Mouse (Mus musculus): Measurements from ENCODE around the gene Mtmr3. TPM values are rescaled to one million over a fixed set of nuclear protein-coding genes. Genes with fewer than 3 reads are reported as not detected.
"Not testable (repeated sequence)": the region's sequence is repeated elsewhere in the genome, so short reads cannot be mapped to it uniquely, and the experiment has no call there.

Gene Mtmr3
- polyA plus RNA-seq, 1 experiment from 2014 or later: 28.2 TPM

DNA sequence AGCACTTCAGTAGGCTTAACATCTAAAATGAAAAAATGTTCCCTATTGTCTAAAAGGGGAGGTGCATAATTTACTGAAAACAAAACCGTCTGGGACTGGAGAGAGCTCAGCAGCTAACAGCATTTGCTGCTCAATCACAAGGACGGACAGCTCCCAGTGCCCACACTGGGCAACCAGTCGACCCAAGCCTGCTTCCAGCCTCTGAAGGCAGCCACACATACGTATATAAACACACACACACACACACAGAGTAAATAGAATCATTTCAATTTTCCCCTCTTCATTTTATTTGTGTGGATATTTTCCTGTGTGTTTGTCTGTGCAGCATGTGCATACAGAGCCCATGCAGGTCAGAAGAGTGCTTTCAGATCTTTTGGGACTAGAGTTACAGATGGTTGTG lies 49.3 kb downstream of the Mtmr3 start:
- Histone ChIP-seq H3K27ac (replicated peaks) (no peak overlapping the region), H3K27me3 (replicated peaks; ENCODE audit: low read depth, poor library complexity, severe bottlenecking) (no peaks in the 10 kb centered on the region), H3K4me1 (peaks cover 20% of the 10 kb centered on the region), H3K36me3 (replicated peaks) (no peaks in the 10 kb centered on the region), H3K4me3 (no peak overlapping the region), H3K9me3 (no peaks in the 10 kb centered on the region)
- DNase-seq (ENCODE audit: low spot score): no peak
- 68% methylated on average over 4 of the region's 4 CpGs for WGBS

DNA sequence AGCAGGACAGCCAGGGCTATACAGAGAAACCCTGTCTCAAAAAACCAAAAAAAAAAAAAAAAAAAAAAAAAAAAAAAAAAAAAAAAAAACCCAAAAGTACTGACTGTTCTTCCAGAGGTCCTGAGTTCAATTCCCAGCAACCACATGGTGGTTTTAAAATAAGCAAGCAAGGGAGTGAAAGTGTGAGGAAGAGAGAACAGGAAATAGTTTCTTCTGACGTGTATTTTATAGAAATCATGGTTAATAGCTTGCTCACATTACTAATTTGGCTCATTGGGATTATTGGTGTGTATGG lies 50.1 kb downstream of the Mtmr3 start:
- not testable (repeated sequence) for H3K27ac ChIP-seq (replicated peaks); H3K4me3 ChIP-seq; H3K27me3 ChIP-seq (replicated peaks; ENCODE audit: low read depth, poor library complexity, severe bottlenecking); H3K9me3 ChIP-seq; DNase-seq (ENCODE audit: low spot score); H3K36me3 ChIP-seq (replicated peaks)
- 77% methylated on average over 1 of the region's 1 CpGs for WGBS
- H3K4me1 ChIP-seq: peaks cover 20% of the 10 kb centered on the region

DNA sequence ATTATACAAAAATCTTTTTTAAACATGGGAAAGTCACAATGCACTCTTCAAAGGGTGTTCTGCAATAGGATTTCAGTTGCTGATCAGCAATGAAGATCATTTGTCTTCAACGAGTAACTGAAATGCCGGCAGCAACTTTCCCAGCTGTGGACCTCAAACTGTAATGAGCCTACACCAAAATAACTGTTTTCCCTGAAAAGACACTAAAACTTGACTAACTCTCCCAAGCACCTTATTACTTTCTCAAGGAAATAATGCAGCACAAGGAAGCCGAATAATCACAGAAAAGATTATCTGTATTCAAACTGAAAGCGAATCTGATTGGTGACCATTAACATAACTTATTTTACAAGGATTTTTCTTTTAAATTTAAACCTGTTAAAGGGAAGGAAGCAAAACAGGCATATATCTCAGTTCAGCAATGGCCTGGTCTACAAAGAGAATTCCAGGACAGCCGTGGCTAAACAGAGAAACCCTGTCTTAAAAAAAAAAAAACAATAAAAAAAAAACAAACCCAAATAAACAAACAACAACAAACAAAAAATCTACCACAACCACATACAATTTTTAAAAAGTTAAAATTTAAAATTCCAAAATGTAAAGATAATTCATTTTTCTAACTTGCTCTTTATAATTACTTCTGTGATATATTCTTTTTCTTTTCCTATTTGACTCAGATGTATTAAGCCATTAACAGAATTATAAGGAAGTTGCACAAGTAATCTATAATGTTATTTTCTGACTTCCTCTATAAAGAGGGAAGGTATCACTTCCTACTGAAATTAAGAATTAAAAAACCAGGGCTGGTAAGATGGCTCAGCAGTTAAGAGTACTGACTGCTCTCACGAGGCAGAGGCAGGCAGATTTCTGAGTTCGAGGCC lies 50.7 kb downstream of the Mtmr3 start:
- H3K27ac ChIP-seq (replicated peaks): no peak overlapping the region
- DNase-seq (ENCODE audit: low spot score): no peak
- H3K4me3 ChIP-seq: no peak overlapping the region
- WGBS: 86% methylated on average over 7 of the region's 7 CpGs
- 0 out of 2 replicates have a peak, but pooled peaks cover 4% of the 10 kb centered on the region for H3K36me3 ChIP-seq (replicated peaks)
- H3K4me1 ChIP-seq: peaks cover 20% of the 10 kb centered on the region
- H3K27me3 ChIP-seq (replicated peaks; ENCODE audit: low read depth, poor library complexity, severe bottlenecking): no peaks in the 10 kb centered on the region
- H3K9me3 ChIP-seq: no peaks in the 10 kb centered on the region

DNA sequence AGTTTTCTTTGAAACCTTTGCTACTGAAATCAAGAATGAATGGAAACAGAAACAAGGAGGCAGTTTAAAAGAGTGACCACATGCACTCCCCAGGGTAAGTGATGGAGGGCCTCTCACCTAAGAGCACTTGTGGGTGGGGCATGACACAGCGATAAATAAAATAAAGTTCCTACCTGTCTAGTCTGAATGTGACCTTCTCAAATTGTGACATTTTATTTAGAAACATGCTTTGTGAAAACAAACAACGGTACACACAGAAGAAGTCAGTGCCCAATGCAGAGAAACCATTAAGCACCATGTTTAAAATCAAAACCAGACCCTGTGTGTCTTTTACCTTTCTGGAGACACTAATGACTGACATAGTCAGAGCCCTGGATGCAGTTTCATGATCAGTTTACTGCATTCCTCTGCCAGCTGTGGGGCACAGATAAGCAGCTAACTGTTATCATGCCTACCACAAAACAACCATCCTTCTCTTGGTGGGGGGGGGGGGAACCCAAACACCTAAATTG lies 51.6 kb downstream of the Mtmr3 start:
- H3K4me1 ChIP-seq: peaks cover 20% of the 10 kb centered on the region
- H3K9me3 ChIP-seq: no peaks in the 10 kb centered on the region
- DNase-seq (ENCODE audit: low spot score): no peak
- no peak overlapping the region for H3K4me3 ChIP-seq
- H3K36me3 ChIP-seq (replicated peaks): 0 out of 2 replicates have a peak, but pooled peaks cover 4% of the 10 kb centered on the region
- WGBS: 75% methylated on average over 2 of the region's 2 CpGs
- H3K27ac ChIP-seq (replicated peaks): no peak overlapping the region
- H3K27me3 ChIP-seq (replicated peaks; ENCODE audit: low read depth, poor library complexity, severe bottlenecking): no peaks in the 10 kb centered on the region

DNA sequence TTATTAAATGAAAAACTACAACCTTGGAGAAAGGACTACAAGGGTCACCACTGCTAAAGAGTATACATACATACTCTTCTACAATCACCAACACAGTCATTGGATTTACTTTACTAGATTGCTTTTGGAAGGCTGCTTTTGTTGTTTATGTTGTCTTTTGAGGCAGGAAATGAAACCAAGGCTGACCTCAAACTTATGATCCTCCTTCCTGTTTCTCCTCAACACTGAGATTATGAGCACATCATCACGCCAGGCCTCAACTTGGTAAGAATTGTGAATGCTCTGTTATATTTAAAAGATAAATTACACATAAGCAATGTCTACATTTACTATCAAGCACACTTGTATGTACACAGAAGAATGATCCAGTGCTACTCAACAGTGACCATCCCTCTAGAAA lies 58.0 kb downstream of the Mtmr3 start:
- Histone ChIP-seq H3K36me3 (replicated peaks) (0 out of 2 replicates have a peak, but pooled peaks cover 11% of the 10 kb centered on the region), H3K4me3 (no peak overlapping the region), H3K4me1 (0 out of 2 replicates have a peak, but pooled peaks cover 3% of the 10 kb centered on the region), H3K27ac (replicated peaks) (no peak overlapping the region), H3K27me3 (replicated peaks; ENCODE audit: low read depth, poor library complexity, severe bottlenecking) (no peaks in the 10 kb centered on the region), H3K9me3 (no peaks in the 10 kb centered on the region)
- 91% methylated on average over 1 of the region's 1 CpGs for WGBS
- no peak for DNase-seq (ENCODE audit: low spot score)

DNA sequence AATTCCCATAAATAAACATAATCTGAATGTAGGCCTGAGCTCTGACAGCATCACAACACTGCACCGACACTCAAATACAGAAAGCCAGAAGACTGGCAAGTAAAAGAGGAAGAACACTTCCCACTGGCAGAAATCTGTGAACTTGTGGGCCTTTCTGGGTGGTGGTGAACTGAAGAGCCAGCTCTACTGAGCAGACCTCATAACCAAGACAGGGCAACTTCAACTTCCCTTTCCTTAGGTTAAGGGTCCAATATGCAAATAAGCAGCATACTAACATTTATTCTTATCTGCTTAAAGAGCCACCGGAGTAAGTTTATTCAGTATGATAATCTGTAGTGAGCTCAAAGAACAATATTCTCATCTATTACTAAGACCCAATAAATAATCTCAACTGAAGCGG lies 67.5 kb downstream of the Mtmr3 start:
- Histone ChIP-seq H3K4me3 (no peak overlapping the region), H3K27me3 (replicated peaks; ENCODE audit: low read depth, poor library complexity, severe bottlenecking) (no peaks in the 10 kb centered on the region), H3K9me3 (no peaks in the 10 kb centered on the region), H3K4me1 (no peaks in the 10 kb centered on the region), H3K27ac (replicated peaks) (no peak overlapping the region), H3K36me3 (replicated peaks) (peaks cover 73% of the 10 kb centered on the region)
- no peak for DNase-seq (ENCODE audit: low spot score)
- WGBS: 92% methylated on average over 3 of the region's 3 CpGs

DNA sequence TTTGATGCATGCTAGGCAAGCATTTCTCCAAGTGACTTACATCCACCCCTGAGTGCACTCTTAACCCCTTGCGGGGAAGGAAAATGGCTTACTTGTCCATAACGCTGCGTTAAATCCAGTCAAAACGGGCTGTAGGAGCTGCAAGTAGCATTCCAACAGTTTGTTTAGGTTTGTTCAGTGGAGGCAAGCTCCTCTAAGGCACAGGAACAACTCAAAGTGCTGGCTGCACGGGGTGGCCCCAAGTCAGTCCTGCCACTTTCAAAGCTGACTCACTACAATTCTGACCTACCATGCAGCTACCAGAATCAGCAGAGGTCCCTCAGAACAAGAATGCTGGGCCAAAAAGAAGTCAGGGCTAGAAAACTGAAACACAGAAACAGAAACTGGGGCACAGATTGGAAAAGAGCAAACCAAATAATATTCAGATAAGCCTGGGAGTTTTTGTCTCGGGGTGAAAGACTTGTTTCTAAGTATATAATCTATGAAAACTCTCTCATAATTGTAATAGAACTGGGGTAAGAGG lies 72.5 kb downstream of the Mtmr3 start:
- 93% methylated on average over 6 of the region's 6 CpGs for WGBS
- no peaks in the 10 kb centered on the region for H3K9me3 ChIP-seq
- H3K27ac ChIP-seq (replicated peaks): no peak overlapping the region
- H3K4me1 ChIP-seq: no peaks in the 10 kb centered on the region
- no peaks in the 10 kb centered on the region for H3K27me3 ChIP-seq (replicated peaks; ENCODE audit: low read depth, poor library complexity, severe bottlenecking)
- H3K36me3 ChIP-seq (replicated peaks): peaks cover 90% of the 10 kb centered on the region
- DNase-seq (ENCODE audit: low spot score): no peak
- no peak overlapping the region for H3K4me3 ChIP-seq

DNA sequence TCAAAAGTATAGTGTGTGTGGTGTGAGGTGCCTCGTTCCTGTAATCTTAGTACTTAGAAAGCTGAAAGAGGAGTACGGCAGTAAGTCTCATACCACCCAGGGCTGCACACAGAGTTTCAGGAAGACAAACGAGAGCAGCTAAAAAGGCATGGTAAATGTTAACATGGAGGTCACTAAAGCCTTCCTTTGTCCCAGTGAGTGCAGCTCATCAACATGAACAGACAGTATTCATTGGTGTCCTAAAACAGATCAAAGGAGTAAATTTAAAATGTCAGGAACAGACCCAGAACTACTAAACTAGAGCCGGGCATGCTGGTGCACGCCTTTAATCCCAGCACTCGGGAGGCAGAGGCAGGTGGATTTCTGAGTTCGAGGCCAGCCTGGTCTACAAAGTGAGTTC lies 75.7 kb downstream of the Mtmr3 start:
- DNase-seq (ENCODE audit: low spot score): no peak
- Histone ChIP-seq H3K9me3 (no peaks in the 10 kb centered on the region), H3K27ac (replicated peaks) (no peak overlapping the region), H3K27me3 (replicated peaks; ENCODE audit: low read depth, poor library complexity, severe bottlenecking) (no peaks in the 10 kb centered on the region), H3K4me1 (no peaks in the 10 kb centered on the region), H3K4me3 (no peak overlapping the region), H3K36me3 (replicated peaks) (peaks cover 90% of the 10 kb centered on the region)
- 87% methylated on average over 7 of the region's 7 CpGs for WGBS

DNA sequence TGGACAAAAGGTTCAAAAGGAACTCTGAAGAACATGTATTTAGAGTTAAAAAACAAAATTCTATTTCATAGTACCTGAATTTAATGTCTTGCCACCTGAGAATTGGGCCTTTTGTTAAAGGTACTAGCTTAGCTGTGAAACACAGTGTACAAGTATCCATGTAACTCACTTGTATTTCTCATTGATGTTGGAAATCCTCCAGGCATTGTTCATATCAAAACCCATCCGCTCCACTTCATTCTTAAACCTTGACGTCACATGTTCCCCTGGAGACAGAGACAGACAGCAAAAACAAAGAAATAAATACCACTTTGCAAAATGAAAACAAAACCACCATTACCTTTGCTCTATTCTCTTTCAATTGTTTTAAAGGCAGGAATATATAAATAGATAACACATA lies 87.2 kb downstream of the Mtmr3 start:
- no peaks in the 10 kb centered on the region for H3K4me1 ChIP-seq
- no peak overlapping the region for H3K27ac ChIP-seq (replicated peaks)
- no peaks in the 10 kb centered on the region for H3K9me3 ChIP-seq
- 93% methylated on average over 2 of the region's 2 CpGs for WGBS
- peaks cover 64% of the 10 kb centered on the region for H3K36me3 ChIP-seq (replicated peaks)
- H3K27me3 ChIP-seq (replicated peaks; ENCODE audit: low read depth, poor library complexity, severe bottlenecking): no peaks in the 10 kb centered on the region
- DNase-seq (ENCODE audit: low spot score): no peak
- H3K4me3 ChIP-seq: no peak overlapping the region

DNA sequence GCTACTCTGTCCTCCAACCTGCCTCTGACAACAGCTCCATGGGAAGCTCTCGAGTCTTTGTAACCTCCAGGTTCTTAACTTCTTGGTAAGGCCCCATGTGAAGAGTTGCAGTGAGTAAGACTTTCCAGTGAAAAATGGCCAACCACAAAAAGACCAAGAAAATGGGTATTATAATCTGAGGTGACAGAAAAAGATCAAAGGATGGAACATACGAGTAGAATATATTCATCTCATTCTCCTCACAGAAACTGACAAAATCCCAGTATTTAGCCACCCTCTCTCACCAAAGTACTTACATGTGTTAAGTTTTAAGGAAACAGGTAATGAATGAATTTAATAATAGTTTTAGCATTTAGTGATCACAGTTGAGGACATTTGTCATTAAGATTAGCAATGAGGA lies 88.2 kb downstream of the Mtmr3 start:
- H3K27me3 ChIP-seq (replicated peaks; ENCODE audit: low read depth, poor library complexity, severe bottlenecking): no peaks in the 10 kb centered on the region
- H3K27ac ChIP-seq (replicated peaks): no peak overlapping the region
- H3K4me3 ChIP-seq: no peak overlapping the region
- H3K4me1 ChIP-seq: no peaks in the 10 kb centered on the region
- H3K9me3 ChIP-seq: no peaks in the 10 kb centered on the region
- DNase-seq (ENCODE audit: low spot score): no peak
- peaks cover 71% of the 10 kb centered on the region for H3K36me3 ChIP-seq (replicated peaks)
- 89% methylated on average over 2 of the region's 2 CpGs for whole genome bisulfite sequencing

DNA sequence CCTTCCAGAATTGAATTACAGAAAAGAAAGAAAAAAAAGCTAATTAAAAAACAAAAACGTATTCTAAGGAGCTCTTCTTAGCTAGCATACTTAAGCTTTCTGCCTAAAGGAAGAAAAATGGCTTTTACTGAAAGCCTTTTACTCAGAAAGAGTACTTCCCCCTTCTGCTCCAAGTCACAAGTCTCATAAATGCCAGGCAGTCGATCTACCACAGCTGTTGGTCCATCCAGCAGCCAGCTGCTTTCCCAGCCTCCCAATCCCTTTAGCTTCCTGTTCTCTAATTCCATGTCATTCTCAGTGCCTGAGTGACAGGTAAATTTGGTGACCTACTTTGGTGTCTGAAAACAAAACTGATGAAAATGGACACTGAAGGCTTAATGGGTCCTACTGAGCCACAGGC lies 92.5 kb downstream of the Mtmr3 start:
- Histone ChIP-seq H3K9me3 (no peaks in the 10 kb centered on the region), H3K4me1 (no peaks in the 10 kb centered on the region), H3K36me3 (replicated peaks) (peaks cover 82% of the 10 kb centered on the region), H3K27me3 (replicated peaks; ENCODE audit: low read depth, poor library complexity, severe bottlenecking) (no peaks in the 10 kb centered on the region), H3K27ac (replicated peaks) (no peak overlapping the region), H3K4me3 (no peak overlapping the region)
- 70% methylated on average over 2 of the region's 2 CpGs for WGBS
- DNase-seq (ENCODE audit: low spot score): no peak

DNA sequence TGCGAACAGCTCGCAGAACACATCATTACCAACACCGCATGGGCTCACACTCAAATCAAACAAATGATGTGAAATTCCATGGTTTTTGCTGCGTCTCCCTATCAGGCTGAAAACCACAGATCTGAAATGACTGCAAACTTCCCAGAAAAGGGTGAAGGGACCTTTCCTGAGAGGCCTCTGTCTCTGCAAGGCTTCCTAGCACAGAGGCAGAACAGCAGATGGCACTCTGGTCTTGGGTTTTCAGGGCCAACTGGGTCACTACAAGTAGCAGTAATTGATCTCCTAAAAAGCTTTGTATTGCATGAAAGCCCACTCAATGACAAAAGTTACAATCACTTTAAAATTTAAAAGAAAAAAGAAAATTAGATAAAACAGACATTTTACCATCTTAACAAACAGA lies 93.8 kb downstream of the Mtmr3 start:
- Histone ChIP-seq H3K9me3 (no peaks in the 10 kb centered on the region), H3K4me3 (no peak overlapping the region), H3K27me3 (replicated peaks; ENCODE audit: low read depth, poor library complexity, severe bottlenecking) (no peaks in the 10 kb centered on the region), H3K4me1 (no peaks in the 10 kb centered on the region), H3K27ac (replicated peaks) (no peak overlapping the region), H3K36me3 (replicated peaks) (peaks cover 85% of the 10 kb centered on the region)
- 95% methylated on average over 4 of the region's 4 CpGs for WGBS
- no peak for DNase-seq (ENCODE audit: low spot score)

DNA sequence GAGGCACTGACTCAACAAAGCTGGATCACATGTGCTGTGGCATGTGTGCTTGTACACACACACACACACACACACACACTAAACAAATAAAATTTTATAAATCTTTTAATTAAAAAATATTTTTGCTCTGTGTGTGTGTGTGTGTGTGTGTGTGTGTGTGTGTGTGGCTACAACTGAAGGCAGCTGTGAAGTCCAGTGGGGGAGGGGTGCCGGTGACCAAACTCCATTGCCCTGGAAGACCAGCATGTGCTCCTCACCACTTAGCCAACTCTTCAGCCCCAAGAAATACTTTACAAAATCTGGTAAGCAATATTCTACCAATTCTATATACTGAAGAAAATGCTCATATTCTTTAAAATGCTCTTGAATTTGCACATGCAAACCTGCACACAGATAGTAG lies 94.4 kb downstream of the Mtmr3 start:
- Histone ChIP-seq H3K4me1 (no peaks in the 10 kb centered on the region), H3K27ac (replicated peaks) (no peak overlapping the region), H3K9me3 (no peaks in the 10 kb centered on the region), H3K4me3 (no peak overlapping the region), H3K27me3 (replicated peaks; ENCODE audit: low read depth, poor library complexity, severe bottlenecking) (no peaks in the 10 kb centered on the region), H3K36me3 (replicated peaks) (peaks cover 85% of the 10 kb centered on the region)
- 92% methylated on average over 1 of the region's 1 CpGs for WGBS
- no peak for DNase-seq (ENCODE audit: low spot score)
